Comparison of ENCODE assay signal across 8 mouse cellular contexts in the genomic region with DNA sequence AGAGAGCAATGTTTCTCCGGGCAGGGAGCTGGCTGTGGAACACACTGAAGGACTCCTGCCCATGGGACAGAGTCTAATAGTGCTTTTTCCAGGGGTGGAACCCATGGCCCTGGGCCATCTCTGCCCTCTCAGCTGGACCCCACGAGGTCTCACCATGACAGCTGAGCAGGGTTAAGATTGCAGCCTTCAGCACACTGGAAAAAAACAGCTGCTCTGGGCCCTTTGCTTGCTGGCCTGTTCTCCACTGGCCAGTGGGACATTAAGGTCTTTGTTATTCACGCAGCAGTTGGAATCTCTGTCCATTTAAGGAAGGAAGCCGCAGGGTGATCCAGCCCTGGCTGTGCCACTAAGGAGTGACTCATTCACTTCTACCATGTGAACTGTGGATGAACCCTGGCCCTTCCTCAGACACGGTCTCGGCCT.
DNase-seq lines count a peak whose midpoint lies in the region; ATAC-seq and TF ChIP-seq lines count a peak whose summit lies in the region.

No protein-coding gene starts in this region.

- H3K4me1 ChIP-seq in neural tube, embryonic 11.5 days (ENCODE audit: control insufficient read depth, insufficient read depth, low read length) = peaks cover 10% of the 10 kb centered on the region
- H3K4me1 ChIP-seq in embryonic fibroblast, embryonic 13.5 days (ENCODE audit: control insufficient read depth, insufficient read depth, low read length) = peaks cover 3% of the 10 kb centered on the region
- peaks cover 7% of the 10 kb centered on the region for H3K4me1 ChIP-seq in hindbrain, embryonic 16.5 days (ENCODE audit: control insufficient read depth, insufficient read depth, low read depth, low read length)
- no peaks in the 10 kb centered on the region for H3K4me1 ChIP-seq in liver, postnatal 0 days (ENCODE audit: insufficient read depth)

- H3K27me3 ChIP-seq in neural tube, embryonic 11.5 days (ENCODE audit: control insufficient read depth, insufficient read depth, low read length) = no peaks in the 10 kb centered on the region
- no peaks in the 10 kb centered on the region for H3K27me3 ChIP-seq in hindbrain, embryonic 16.5 days (replicated peaks; ENCODE audit: control insufficient read depth, insufficient read depth, low read length)
- H3K27me3 ChIP-seq in liver, postnatal 0 days (ENCODE audit: insufficient read depth, low read length) = no peaks in the 10 kb centered on the region

- 0 out of 2 replicates have a peak overlapping the region, but pooled peaks have one; percentile 46 for H3K27ac ChIP-seq in neural tube, embryonic 11.5 days (ENCODE audit: low read depth, low read length)
- H3K27ac ChIP-seq in embryonic fibroblast, embryonic 13.5 days (ENCODE audit: insufficient read depth, low read length) = peak overlapping the region; percentile 77
- H3K27ac ChIP-seq in hindbrain, embryonic 16.5 days (ENCODE audit: low read depth, low read length) = no peak overlapping the region
- H3K27ac ChIP-seq in liver, postnatal 0 days (ENCODE audit: low read depth) = no peak overlapping the region

- 23% methylated on average over 6 of the region's 6 CpGs for WGBS in neural tube, embryonic 11.5 days
- 25% methylated on average over 6 of the region's 6 CpGs for WGBS in hindbrain, embryonic 16.5 days
- WGBS in liver, postnatal 0 days (ENCODE audit: insufficient replicate concordance) = 55% methylated on average over 6 of the region's 6 CpGs

- no peak for TF ChIP-seq POLR2A in embryonic fibroblast, embryonic 13.5 days (IDR thresholded peaks at IDR 0.05; ENCODE audit: low read depth, low read length)

- no peaks in the 10 kb centered on the region for H3K36me3 ChIP-seq in neural tube, embryonic 11.5 days (ENCODE audit: control insufficient read depth, insufficient read depth, low read length)
- H3K36me3 ChIP-seq in hindbrain, embryonic 16.5 days (ENCODE audit: control insufficient read depth, insufficient read depth, low read length) = no peaks in the 10 kb centered on the region
- no peaks in the 10 kb centered on the region for H3K36me3 ChIP-seq in liver, postnatal 0 days (replicated peaks; ENCODE audit: insufficient read depth, low read length)

- TF ChIP-seq EP300 in liver, postnatal 0 days (IDR thresholded peaks at IDR 0.05; ENCODE audit: low read depth) = no peak

- H3K4me2 ChIP-seq in neural tube, embryonic 11.5 days (ENCODE audit: low read depth) = no peak overlapping the region
- H3K4me2 ChIP-seq in hindbrain, embryonic 16.5 days (ENCODE audit: low read length) = no peak overlapping the region
- no peak overlapping the region for H3K4me2 ChIP-seq in liver, postnatal 0 days (ENCODE audit: low read depth, low read length)

- intact Hi-C loops in left cerebral cortex, postnatal 14 days (cut with DNase I) = no loop called here

- no peak for TF ChIP-seq CTCF in embryonic fibroblast, embryonic 13.5 days (IDR thresholded peaks at IDR 0.05; ENCODE audit: borderline replicate concordance, insufficient read depth, low read length)
- no peak for TF ChIP-seq CTCF in liver, postnatal 0 days (IDR thresholded peaks at IDR 0.05; ENCODE audit: low read depth)

- H3K9ac ChIP-seq in neural tube, embryonic 11.5 days (ENCODE audit: low read length) = no peak overlapping the region
- no peak overlapping the region for H3K9ac ChIP-seq in hindbrain, embryonic 16.5 days (ENCODE audit: low read depth, low read length)
- no peak overlapping the region for H3K9ac ChIP-seq in liver, postnatal 0 days (replicated peaks)

- H3K9me3 ChIP-seq in neural tube, embryonic 11.5 days (ENCODE audit: control insufficient read depth, low read length) = no peaks in the 10 kb centered on the region
- H3K9me3 ChIP-seq in hindbrain, embryonic 16.5 days (ENCODE audit: control insufficient read depth, low read length) = no peaks in the 10 kb centered on the region
- no peaks in the 10 kb centered on the region for H3K9me3 ChIP-seq in liver, postnatal 0 days (ENCODE audit: low read length)

- no peak overlapping the region for H3K4me3 ChIP-seq in neural tube, embryonic 11.5 days (ENCODE audit: low read depth, low read length)
- H3K4me3 ChIP-seq in embryonic fibroblast, embryonic 13.5 days (ENCODE audit: insufficient read depth, low read length) = no peak overlapping the region
- H3K4me3 ChIP-seq in hindbrain, embryonic 16.5 days (ENCODE audit: low read length) = no peak overlapping the region
- no peak overlapping the region for H3K4me3 ChIP-seq in liver, postnatal 0 days (ENCODE audit: low read depth, low read length)

- DNase-seq in neural tube, embryonic 11.5 days (ENCODE audit: low spot score) = peak; percentile 53
- no peak for DNase-seq in neural tube, embryonic 10.5 days (ENCODE audit: extremely low spot score, low spot score)
- no peak for DNase-seq in liver, postnatal 0 days
- DNase-seq in left cerebral cortex, postnatal 14 days (ENCODE audit: low spot score in 2 of 2) = no peak
- no peak for DNase-seq in thymus, postnatal 4 days
- no peak for DNase-seq in layer of hippocampus, postnatal 14 days (ENCODE audit: low spot score in 2 of 2)

- ATAC-seq in neural tube, embryonic 11.5 days (ENCODE audit: insufficient read depth, low FRiP score, low TSS enrichment) = peak; percentile 49
- 0 out of 2 replicates have a peak, but pooled peaks have one; percentile 43 for ATAC-seq in hindbrain, embryonic 16.5 days
- peak; percentile 25; the same call in 1 of the 2 replicates for ATAC-seq in liver, postnatal 0 days

Comparison
In these comparisons a context has a peak if more than half of its experiments do, and no peak if none do; other contexts are left out.
1. H3K27ac ChIP-seq: peak in neural tube, embryonic 11.5 days (single experiment) and embryonic fibroblast, embryonic 13.5 days (single experiment); none in hindbrain, embryonic 16.5 days (single experiment) and liver, postnatal 0 days (single experiment).
2. Peak in every context shown above with its lines, with median percentiles within 50 percentile points of each other: ATAC-seq.